Mouse (Mus musculus): Measurements from ENCODE around the gene Tmem30b. TPM values are rescaled to one million over a fixed set of nuclear protein-coding genes. Genes with fewer than 3 reads are reported as not detected.
"Not testable (repeated sequence)": the region's sequence is repeated elsewhere in the genome, so short reads cannot be mapped to it uniquely, and the experiment has no call there.

The Tmem30b gene
- total RNA-seq, 2 experiments from 2014 or later: 0.11 TPM; not detected in 1

DNA sequence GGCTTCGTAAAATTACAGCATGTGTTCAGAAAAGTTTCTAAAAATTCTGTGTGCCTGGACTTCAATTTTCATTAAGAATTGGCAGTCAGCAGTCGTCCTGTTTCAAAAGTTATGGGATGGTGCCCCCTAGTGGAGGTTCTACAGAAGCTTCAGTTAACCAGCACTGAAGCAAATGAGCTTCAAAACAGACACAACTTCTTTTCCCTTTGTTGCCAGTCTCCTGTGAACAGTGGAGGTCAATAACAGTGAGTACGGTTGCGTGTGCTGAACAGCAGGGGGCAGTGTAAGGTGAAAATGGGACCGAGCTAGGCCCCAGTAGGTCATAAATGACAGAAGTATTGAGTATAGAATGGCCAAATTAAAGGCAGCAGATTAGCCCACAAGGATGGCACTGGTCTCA, 8.0 kb upstream of the Tmem30b start:
- intact Hi-C loops (cut with DNase I): loop anchor here (1.0 to 10.0 kb wide), 2 partner anchors 20 to 529 kb away; no protein-coding TSS in a partner anchor
- DNase-seq (ENCODE audit: extremely low spot score in 1 of 2, low spot score in 2 of 2): peak; percentile 57 to 62
- peak; percentile 89 for TF ChIP-seq CTCF (IDR thresholded peaks at IDR 0.05)
- H3K27ac ChIP-seq: no peak overlapping the region
- H3K4me3 ChIP-seq: no peak overlapping the region

DNA sequence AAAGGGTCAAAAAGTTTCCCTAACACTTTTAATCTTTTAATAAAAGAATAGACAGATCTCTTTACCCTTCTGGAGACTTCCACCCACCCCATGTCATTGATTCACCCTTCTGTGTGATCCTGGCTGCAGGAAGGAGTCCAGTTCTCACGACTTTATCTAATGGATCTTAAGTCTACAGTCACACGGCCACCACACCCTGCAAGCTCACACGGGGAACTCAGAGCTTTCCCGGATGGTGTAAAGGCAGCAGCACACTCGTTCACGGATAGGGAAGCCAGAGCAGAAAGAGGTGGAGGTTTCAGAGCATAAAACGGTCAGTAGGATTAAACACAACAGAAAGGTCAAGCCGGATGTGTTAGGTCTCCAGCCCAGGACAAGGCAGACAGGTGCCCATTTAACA, 2.1 kb upstream of the Tmem30b start:
- intact Hi-C loops (cut with DNase I): loop anchor here (10.0 kb wide), 1 partner anchor 703 kb away; no protein-coding TSS in a partner anchor

DNA sequence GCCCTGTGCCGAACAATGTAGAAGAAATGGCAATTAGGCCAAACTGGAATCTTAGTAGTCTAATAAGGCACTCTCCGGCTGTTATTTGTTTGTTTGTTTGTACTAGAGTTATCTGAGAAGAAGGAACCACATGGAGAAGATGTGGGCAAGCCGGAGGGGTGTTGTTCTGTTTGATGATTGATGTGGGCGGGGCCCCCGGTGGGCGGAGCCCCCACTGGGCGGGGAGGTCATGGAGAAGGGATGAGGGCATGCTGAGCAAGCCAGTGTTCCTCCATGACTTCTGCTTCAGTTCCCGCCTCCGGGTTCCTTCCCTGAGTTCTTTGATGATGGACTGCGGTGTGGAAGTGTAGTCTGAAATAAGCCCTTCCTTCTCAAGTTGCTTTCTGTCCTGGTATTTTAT, 1.5 kb upstream of the Tmem30b start:
- Histone ChIP-seq H3K4me3 (no peak overlapping the region), H3K27ac (no peak overlapping the region)
- intact Hi-C loops (cut with DNase I): loop anchor here (10.0 kb wide), 1 partner anchor 703 kb away; no protein-coding TSS in a partner anchor
- TF ChIP-seq CTCF (IDR thresholded peaks at IDR 0.05): no peak
- DNase-seq (ENCODE audit: extremely low spot score in 1 of 2, low spot score in 2 of 2): no peak

More for the DNA sequence above, 2.1 kb upstream of the Tmem30b start:
- DNase-seq (ENCODE audit: extremely low spot score in 1 of 2, low spot score in 2 of 2): no peak
- no peak overlapping the region for H3K27ac ChIP-seq
- H3K4me3 ChIP-seq: no peak overlapping the region
- no peak for TF ChIP-seq CTCF (IDR thresholded peaks at IDR 0.05)

DNA sequence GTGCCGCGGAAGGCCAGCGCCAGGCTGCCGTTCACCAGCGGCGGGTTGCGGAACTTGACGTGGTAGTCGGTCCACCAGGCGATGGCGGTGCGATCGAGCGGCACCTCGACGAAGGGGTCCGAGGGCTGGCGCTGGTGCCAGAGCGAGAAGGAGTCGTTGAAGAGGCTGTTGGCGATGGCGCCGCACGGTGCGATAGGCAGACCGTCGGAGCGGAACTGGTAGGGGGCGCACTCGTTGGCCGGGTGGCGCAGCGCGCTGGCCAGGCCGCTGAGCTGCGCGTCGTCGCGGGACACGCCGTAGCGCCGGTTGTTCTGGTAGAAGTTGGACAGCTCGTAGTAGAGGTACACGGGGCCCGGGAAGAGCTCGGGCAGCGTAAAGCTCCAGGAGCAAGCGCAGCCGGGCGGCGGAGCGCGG, 513 bp downstream of the Tmem30b start:
- intact Hi-C loops (cut with DNase I): loop anchor here (10.0 kb wide), 1 partner anchor 701 kb away; no protein-coding TSS in a partner anchor
- DNase-seq (ENCODE audit: extremely low spot score in 1 of 2, low spot score in 2 of 2): no peak
- peak overlapping the region; percentile 33 for H3K4me3 ChIP-seq
- TF ChIP-seq CTCF (IDR thresholded peaks at IDR 0.05): no peak; the same call in 1 of the 2 replicates
- H3K27ac ChIP-seq: no peak overlapping the region

DNA sequence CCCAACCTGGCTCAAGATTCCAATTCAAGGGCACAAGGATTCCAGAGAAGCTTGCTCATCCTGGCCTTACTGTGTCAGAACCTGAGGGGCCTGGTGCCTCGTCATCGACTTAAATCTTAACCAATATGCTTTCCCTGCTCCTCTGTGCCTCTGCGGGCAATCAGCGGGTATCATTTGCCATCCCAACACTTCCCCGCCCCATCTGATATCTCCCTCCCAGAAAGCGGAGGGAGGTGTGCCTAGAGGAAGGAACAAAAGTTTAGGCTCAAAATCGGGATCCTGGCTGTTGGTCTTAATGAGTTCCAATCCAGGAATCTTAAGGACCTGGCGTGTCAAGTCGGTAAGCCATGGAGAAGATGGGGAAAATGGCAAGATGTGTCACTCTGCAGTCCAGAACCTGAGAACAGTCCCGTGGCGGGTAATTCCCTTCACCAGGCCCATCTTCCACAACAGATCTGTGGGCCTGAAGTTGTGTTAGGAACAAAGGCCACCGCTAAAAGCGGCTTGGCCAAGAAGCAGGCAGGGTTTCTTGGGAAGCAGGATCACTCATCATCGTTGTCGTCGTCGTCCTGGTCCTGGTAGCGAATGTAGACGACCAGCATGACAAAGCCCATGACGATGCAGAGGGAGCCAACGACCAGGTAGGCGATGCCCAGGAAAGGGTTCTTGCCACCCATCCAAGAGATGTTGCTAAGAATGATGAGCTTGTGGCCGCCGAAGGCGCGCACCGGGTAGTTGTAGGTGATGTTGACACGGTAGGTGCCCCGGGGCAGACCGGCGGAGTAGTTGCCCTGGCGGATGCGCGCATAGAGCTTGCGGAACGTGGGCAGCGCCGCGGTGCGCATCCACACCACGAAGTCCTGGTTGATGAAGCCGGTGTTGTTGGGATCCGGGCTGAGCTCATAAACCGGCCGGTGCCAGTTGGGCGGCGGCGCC, 1.2 kb downstream of the Tmem30b start:
- no peak for TF ChIP-seq CTCF (IDR thresholded peaks at IDR 0.05)
- intact Hi-C loops (cut with DNase I): loop anchor here (10.0 kb wide), 1 partner anchor 700 kb away; no protein-coding TSS in a partner anchor
- peak overlapping the region; percentile 33 for H3K4me3 ChIP-seq
- H3K27ac ChIP-seq: no peak overlapping the region
- DNase-seq (ENCODE audit: extremely low spot score in 1 of 2, low spot score in 2 of 2): no peak

DNA sequence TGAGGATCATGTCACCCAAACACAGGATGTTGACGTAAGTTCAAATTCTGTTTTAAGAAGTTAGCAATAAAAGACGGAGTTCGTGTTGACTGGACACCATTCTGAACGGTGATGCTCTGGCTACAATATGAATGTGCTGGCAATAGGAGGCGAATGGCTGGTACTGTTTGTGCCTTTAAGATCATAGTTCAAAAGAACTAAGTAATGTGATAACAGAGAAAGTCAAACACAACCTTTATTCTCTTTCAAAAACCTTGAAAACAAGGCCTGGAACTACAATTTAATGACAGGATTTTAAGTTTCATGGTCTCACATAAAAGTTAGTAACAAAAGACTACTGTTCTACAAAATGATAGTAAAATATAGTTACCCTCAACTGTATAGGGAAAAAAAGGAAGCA, 3.0 kb downstream of the Tmem30b start:
- Histone ChIP-seq H3K4me3 (no peak overlapping the region), H3K27ac (no peak overlapping the region)
- intact Hi-C loops (cut with DNase I): loop anchor here (10.0 kb wide), 1 partner anchor 698 kb away; no protein-coding TSS in a partner anchor
- no peak for TF ChIP-seq CTCF (IDR thresholded peaks at IDR 0.05)
- no peak for DNase-seq (ENCODE audit: extremely low spot score in 1 of 2, low spot score in 2 of 2)

DNA sequence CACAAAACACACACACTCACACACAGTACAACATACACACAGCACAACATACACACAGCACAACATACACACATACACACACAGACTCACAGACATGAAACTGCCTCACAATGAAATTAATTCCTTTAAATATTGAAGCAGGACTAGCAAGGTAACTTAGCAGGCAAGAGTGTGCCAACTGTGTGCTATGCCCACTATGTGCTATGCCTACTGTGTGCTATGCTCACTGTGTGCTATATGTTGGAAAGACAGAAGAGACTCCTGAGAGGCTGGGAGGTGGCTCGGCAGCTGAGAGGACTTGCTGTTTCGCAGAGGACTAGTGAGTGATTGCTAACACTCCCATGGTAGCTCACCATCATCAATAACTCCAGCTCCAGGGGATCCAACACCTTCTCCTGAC, 5.8 kb downstream of the Tmem30b start:
- no peak overlapping the region for H3K4me3 ChIP-seq
- no peak overlapping the region for H3K27ac ChIP-seq
- no peak for TF ChIP-seq CTCF (IDR thresholded peaks at IDR 0.05)
- no peak for DNase-seq (ENCODE audit: extremely low spot score in 1 of 2, low spot score in 2 of 2)
- intact Hi-C loops (cut with DNase I): loop anchor here (10.0 kb wide), 1 partner anchor 696 kb away; no protein-coding TSS in a partner anchor

DNA sequence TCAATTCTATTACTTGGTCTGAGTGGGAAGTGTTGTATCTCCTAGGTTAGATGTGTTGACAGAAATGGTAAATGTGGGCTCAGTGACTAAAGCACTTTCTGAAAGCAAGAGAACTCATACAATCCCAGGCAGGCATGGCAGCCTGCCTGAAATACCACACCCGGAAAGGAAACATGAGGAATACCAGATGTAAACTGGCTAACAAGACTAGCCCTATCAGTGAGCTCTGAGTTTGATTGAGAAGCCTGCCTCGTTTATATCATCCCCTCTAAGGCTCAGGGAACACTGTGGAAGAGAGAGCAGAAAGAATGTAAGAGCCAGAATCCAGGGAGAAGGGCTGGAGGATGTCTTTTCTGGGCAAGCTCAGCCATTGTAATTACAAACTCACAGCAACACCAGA, 7.0 kb downstream of the Tmem30b start:
- TF ChIP-seq CTCF (IDR thresholded peaks at IDR 0.05): no peak
- H3K4me3 ChIP-seq: no peak overlapping the region
- H3K27ac ChIP-seq: no peak overlapping the region
- no peak for DNase-seq (ENCODE audit: extremely low spot score in 1 of 2, low spot score in 2 of 2)
- intact Hi-C loops (cut with DNase I): no loop called here

DNA sequence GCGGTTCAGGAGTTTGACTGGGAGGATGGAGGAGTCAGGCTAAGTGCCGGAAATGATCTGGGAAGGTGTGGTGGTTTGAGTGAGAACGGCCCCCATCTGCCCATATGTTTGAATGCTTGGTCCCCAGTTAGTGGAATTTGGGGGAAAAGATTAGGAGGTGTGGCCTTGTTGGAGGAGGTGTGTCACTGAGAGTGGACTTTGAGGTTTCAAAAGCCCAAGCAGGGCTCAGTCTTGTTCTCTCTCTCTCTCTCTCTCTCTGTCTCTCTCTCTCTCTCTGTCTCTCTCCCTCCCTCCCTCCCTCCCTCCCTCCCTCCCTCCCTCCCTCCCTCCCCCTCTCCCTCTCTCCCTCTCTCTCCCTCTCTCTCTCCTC, 8.1 kb downstream of the Tmem30b start:
- intact Hi-C loops (cut with DNase I); H3K4me3 ChIP-seq; DNase-seq (ENCODE audit: extremely low spot score in 1 of 2, low spot score in 2 of 2): not testable (repeated sequence)

DNA sequence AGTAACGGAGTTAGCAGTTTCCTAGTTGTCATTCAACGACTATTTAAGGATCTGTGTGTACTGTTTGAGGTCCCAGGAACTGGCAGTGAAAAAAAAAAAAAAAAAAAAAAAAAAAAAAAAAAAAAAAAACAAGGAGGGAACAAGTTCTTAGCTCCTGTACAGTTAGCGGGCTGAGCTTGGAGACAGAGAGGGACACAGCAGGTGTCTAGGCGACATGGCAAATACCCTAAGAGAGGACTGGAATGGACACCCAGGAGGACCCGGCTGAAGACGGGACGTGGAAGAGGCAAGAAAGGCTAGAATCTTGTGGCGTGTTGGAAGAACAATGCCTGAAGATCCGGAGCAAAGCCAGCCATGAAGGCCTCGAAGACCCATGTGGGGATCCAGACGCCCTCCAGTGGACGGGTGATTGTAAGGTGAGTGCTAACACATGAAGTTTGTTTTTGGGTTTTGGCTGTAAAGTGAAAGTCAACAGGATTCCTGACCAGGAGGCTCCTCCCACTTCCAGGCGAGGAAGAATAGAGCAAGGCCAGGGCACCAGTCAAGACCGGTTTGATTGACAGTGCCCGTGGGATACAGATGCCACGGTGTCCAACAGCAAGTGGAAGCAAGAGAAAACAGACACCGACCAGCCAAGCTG, 8.6 kb downstream of the Tmem30b start:
- intact Hi-C loops (cut with DNase I): no loop called here
- peak; percentile 10 for TF ChIP-seq CTCF (IDR thresholded peaks at IDR 0.05)
- Histone ChIP-seq H3K27ac (no peak overlapping the region), H3K4me3 (no peak overlapping the region)
- DNase-seq (ENCODE audit: extremely low spot score in 1 of 2, low spot score in 2 of 2): no peak

More for the DNA sequence above, 8.1 kb downstream of the Tmem30b start:
- H3K27ac ChIP-seq: not testable (repeated sequence)

DNA sequence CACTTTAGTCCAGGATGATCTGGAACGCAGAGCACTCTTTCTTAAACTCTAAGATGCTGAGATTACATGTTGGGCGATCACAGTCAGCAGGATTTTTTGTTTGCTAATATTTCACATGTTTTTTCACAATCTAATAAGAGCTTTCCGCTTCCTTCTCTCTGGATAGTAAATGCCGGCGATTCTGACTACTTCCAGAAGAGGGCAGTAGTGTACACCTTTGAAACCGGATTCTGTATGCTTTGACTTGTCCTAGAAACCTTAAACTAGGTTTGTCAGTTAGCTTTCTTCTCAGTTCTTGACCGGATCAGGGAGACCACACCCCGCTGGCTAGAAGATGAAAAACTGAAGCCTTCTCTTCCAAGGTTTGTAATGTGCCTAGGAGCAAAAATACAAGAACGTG, 11.6 kb downstream of the Tmem30b start:
- peak; percentile 81 for TF ChIP-seq CTCF (IDR thresholded peaks at IDR 0.05)
- H3K27ac ChIP-seq: no peak overlapping the region
- peak; percentile 44 to 61 for DNase-seq (ENCODE audit: extremely low spot score in 1 of 2, low spot score in 2 of 2)
- intact Hi-C loops (cut with DNase I): loop anchor here (1.0 kb wide), 1 partner anchor 20 kb away; no protein-coding TSS in a partner anchor
- no peak overlapping the region for H3K4me3 ChIP-seq
